Mouse (Mus musculus): ENCODE data around the gene 1600015I10Rik.

GRCm38 (mm10) chr6:48954946-48955345, 25.3 kb downstream of the 1600015I10Rik start:
- TF ChIP-seq GATA1 (IDR thresholded peaks at IDR 0.05; ENCODE audit: low read length): no peak
- no peak for TF ChIP-seq TAL1 (IDR thresholded peaks at IDR 0.05; ENCODE audit: low read length)

All from erythroblast, embryonic 14.5 days (primary cell).